Mouse (Mus musculus) MEL (cell line): Measurements from ENCODE around the gene Col6a5.

Source experiments
- BHLHE40 ChIP-seq: IDR thresholded peaks from 2 replicates; pipeline ENCODE4 v1.6.1; 2012; ENCODE audit warnings: low read depth, mild to moderate bottlenecking, inconsistent platforms, low read length, improper control_type of control experiment, borderline replicate concordance
- CHD2 ChIP-seq: IDR thresholded peaks from 2 replicates; pipeline ENCODE4 v1.6.1; 2011; ENCODE audit warnings: low read length, improper control_type of control experiment
- CTCF ChIP-seq, 3 experiments: IDR thresholded peaks in 2 of 3; conservative IDR thresholded peaks in 1 of 3; 2 replicates each; pipeline ENCODE4 v1.5.1; 2011 to 2012; ENCODE audit warnings: low read length in 3 of 3, low read depth in 2 of 3, mild to moderate bottlenecking in 2 of 3, improper control_type of control experiment in 1 of 3, inconsistent platforms in 1 of 3, mixed read lengths in 1 of 3, moderate library complexity in 1 of 3; ENCODE audit not compliant: control insufficient read depth in 1 of 3, insufficient read depth in 1 of 3, poor library complexity in 1 of 3, severe bottlenecking in 1 of 3
- EP300 ChIP-seq, 2 experiments: IDR thresholded peaks; 2 replicates each; pipeline ENCODE4 v1.6.1; 2011; ENCODE audit warnings: improper control_type of control experiment in 2 of 2, low read length in 2 of 2, low read depth in 1 of 2, mild to moderate bottlenecking in 1 of 2
- GABPA ChIP-seq: IDR thresholded peaks from 2 replicates; pipeline ENCODE4 v1.6.1; 2012; ENCODE audit warnings: low read depth, mild to moderate bottlenecking, inconsistent platforms, low read length, improper control_type of control experiment, moderate library complexity
- HCFC1 ChIP-seq: IDR thresholded peaks from 2 replicates; pipeline ENCODE4 v1.6.1; 2012; ENCODE audit warnings: low read depth, mild to moderate bottlenecking, inconsistent platforms, low read length, improper control_type of control experiment, moderate library complexity
- JUND ChIP-seq: IDR thresholded peaks from 2 replicates; pipeline ENCODE4 v1.6.1; 2011; ENCODE audit warnings: low read depth, mild to moderate bottlenecking, improper control_type of control experiment, low read length
- NELFE ChIP-seq: IDR thresholded peaks from 2 replicates; pipeline ENCODE4 v1.6.1; 2011; ENCODE audit warnings: low read depth, low read length, improper control_type of control experiment
- NRF1 ChIP-seq: IDR thresholded peaks from 2 replicates; pipeline ENCODE4 v1.6.1; 2014; ENCODE audit warnings: low read depth, mild to moderate bottlenecking, inconsistent platforms, low read length, improper control_type of control experiment, moderate library complexity; ENCODE audit not compliant: poor library complexity, insufficient read depth, severe bottlenecking
- POLR2A ChIP-seq, 2 experiments: IDR thresholded peaks; 2 replicates each; pipeline ENCODE4 v1.6.1; 2011 to 2012; ENCODE audit warnings: low read length in 2 of 2, mild to moderate bottlenecking in 2 of 2, control low read depth in 1 of 2, improper control_type of control experiment in 1 of 2, low read depth in 1 of 2, moderate library complexity in 1 of 2; ENCODE audit not compliant: control insufficient read depth in 1 of 2, insufficient read depth in 1 of 2, poor library complexity in 1 of 2
- SMC3 ChIP-seq: IDR thresholded peaks from 2 replicates; pipeline ENCODE4 v1.6.1; 2011; ENCODE audit warnings: low read depth, low read length, improper control_type of control experiment
- UBTF ChIP-seq: IDR thresholded peaks from 2 replicates; pipeline ENCODE4 v1.6.1; 2012; ENCODE audit warnings: low read depth, mild to moderate bottlenecking, inconsistent platforms, low read length, improper control_type of control experiment, moderate library complexity, borderline replicate concordance; ENCODE audit not compliant: insufficient read depth

DNA sequence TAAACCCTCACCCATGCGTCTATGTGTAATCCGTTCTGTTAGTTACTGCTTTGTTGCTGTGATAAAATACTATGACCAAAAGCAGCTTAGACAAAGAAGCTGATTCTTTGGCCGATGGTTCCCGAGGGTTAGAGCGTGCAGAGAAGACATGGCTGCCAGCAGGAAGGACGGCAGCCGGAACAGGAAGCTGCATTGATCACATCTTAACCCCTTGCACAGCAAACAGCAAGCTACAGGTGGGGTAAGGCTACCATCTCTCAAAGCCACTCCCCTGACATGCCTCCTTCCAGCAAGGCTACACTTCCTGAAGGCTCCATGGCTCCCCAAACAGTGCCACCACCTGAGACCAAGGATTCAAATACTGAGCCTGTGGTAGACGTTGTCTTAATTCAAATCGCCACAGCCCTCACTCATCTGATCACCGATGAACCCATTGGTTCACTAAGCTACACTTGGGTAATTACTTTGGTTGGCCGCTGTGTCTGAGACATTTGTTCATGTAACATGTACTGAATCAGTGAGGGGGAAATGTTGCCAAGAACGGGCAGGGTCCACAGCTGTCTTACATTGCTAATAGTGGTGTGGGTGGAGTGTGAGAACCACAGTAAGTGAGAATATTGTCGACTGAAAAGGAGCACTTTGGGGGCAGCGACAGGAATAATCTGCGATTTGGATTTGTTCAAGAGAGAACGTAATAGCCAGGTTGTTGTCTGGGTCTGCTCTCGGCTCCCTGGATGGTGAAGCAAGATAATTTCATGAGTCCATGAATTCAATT lies 75.6 kb downstream of the Col6a5 start:
- TF ChIP-seq SMC3 (no peak), CTCF (IDR thresholded peaks at IDR 0.05 in 2 of 3, conservative IDR thresholded peaks at IDR 0.05 in 1 of 3; ENCODE audit: control insufficient read depth in 1 of 3, insufficient read depth in 1 of 3, low read depth in 2 of 3, low read length in 3 of 3, poor library complexity in 1 of 3, severe bottlenecking in 1 of 3) (no peak), POLR2A (IDR thresholded peaks at IDR 0.05; ENCODE audit: control insufficient read depth in 1 of 2, insufficient read depth in 1 of 2, low read depth in 1 of 2, low read length in 2 of 2, poor library complexity in 1 of 2) (no peak), JUND (no peak), NRF1 (no peak), GABPA (no peak), NELFE (no peak), CHD2 (no peak), BHLHE40 (no peak), UBTF (no peak), EP300 (IDR thresholded peaks at IDR 0.05; ENCODE audit: low read depth in 1 of 2, low read length in 2 of 2) (no peak), HCFC1 (no peak)
